Mouse (Mus musculus) E14TG2a.4 (cell line): ENCODE measurements around the gene Ssu72.
"Not testable (repeated sequence)": the region's sequence is repeated elsewhere in the genome, so short reads cannot be mapped to it uniquely, and the experiment has no call there.

ENCODE experiments used
- H3K27me3 ChIP-seq: 2 replicates; pipeline ENCODE4 v1.6.1; 2014; ENCODE audit warnings: low read length, control low read depth; ENCODE audit not compliant: insufficient read depth
- H3K36me3 ChIP-seq: 2 replicates; pipeline ENCODE4 v1.6.1; 2014; ENCODE audit warnings: low read length, control low read depth; ENCODE audit not compliant: insufficient read depth
- H3K4me1 ChIP-seq: replicated peaks from 2 replicates; pipeline ENCODE4 v1.6.1; 2014; ENCODE audit warnings: low read depth, low read length, control low read depth
- H3K4me3 ChIP-seq: replicated peaks from 2 replicates; pipeline ENCODE4 v1.5.1; 2014; ENCODE audit warnings: mild to moderate bottlenecking, low read length
- H3K9me3 ChIP-seq: 2 replicates; pipeline ENCODE4 v1.6.1; 2014; ENCODE audit warnings: low read length, control low read depth
- CTCF ChIP-seq: conservative IDR thresholded peaks from 2 replicates; pipeline ENCODE4 v1.5.1; 2014; ENCODE audit warnings: low read length
- NANOG ChIP-seq: IDR thresholded peaks from 2 replicates; pipeline ENCODE4 v1.6.1; 2014; ENCODE audit warnings: borderline replicate concordance, low read length, mixed read lengths
- POU5F1 ChIP-seq: IDR thresholded peaks from 2 replicates; pipeline ENCODE4 v1.6.1; 2014; ENCODE audit warnings: low read length, borderline replicate concordance

Gene Ssu72

DNA sequence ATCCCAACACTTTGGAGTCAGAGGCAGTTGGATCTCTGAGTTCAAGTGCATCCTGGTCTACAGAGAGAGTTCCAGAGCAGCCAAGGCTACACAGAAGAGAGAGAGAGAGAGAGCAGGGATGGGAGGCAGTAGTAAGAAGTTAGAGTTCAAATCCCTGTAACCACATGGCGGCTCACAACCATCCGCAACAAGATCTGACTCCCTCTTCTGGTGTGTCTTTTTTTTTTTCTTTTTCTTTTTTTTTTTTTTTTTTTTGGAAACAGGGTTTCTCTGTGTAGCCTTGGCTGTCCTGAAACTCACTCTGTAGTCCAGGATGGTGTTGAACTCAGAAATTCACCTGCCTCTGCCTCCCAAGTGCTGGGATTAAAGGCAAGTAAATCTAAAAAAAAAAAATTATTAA, 32.5 kb upstream of the Ssu72 start:
- Histone ChIP-seq H3K9me3 (peaks cover 41% of the 10 kb centered on the region), H3K4me3 (no peak overlapping the region), H3K27me3 (no peaks in the 10 kb centered on the region), H3K4me1 (peaks cover 31% of the 10 kb centered on the region), H3K36me3 (no peaks in the 10 kb centered on the region)
- TF ChIP-seq POU5F1 (no peak), CTCF (no peak), NANOG (no peak)

DNA sequence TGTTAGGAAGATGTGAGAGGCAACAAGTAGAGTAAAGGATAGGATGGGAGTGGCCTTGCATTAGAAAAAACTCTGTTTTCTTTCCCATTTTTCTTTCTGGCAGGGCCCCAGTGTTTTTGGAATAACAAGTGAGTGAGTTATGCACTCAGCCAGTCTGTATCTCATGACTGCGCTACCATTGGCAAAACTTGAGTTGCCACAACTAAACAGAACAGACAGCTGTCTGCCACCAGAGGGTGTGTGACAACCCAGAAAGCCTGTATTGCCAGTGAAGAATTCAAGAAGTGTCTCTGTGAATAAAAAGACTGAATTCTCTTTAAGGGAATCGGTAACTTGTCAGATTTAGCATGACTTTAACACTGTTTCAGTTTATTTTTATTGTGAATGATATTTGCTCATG, 28.6 kb upstream of the Ssu72 start:
- no peaks in the 10 kb centered on the region for H3K27me3 ChIP-seq
- peaks cover 11% of the 10 kb centered on the region for H3K4me1 ChIP-seq
- H3K4me3 ChIP-seq: peak overlapping the region; percentile 21; the same call in 1 of the 2 replicates
- H3K9me3 ChIP-seq: peaks cover 41% of the 10 kb centered on the region
- no peaks in the 10 kb centered on the region for H3K36me3 ChIP-seq
- no peak for TF ChIP-seq CTCF
- no peak for TF ChIP-seq POU5F1
- TF ChIP-seq NANOG: no peak

DNA sequence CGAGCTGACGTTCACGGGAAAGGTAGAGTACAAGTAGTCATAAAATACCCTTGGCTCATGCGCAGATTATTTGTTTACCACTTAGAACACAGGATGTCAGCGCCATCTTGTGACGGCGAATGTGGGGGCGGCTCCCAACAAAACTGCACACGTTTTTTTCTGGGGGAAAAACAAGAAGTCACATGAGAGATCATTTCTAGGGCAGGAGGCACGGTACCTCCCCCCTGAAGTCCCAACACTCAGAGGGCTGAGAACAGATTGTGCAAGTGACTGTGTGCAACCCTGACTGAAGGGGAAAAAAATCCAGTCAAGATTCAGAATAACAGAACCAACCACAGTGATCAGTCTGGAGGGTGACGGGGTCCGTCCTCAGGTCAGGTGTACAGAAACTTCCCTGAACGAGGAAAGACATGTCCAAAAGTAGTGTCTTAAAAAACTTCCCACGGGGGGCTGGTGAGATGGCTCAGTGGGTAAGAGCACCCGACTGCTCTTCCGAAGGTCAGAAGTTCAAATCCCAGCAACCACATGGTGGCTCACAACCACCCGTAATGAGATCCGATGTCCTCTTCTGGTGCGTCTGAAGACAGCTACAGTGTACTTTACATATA, 20.8 kb upstream of the Ssu72 start:
- H3K4me1 ChIP-seq, H3K4me3 ChIP-seq, H3K27me3 ChIP-seq, H3K36me3 ChIP-seq: not testable (repeated sequence)
- peaks cover 55% of the 10 kb centered on the region for H3K9me3 ChIP-seq

DNA sequence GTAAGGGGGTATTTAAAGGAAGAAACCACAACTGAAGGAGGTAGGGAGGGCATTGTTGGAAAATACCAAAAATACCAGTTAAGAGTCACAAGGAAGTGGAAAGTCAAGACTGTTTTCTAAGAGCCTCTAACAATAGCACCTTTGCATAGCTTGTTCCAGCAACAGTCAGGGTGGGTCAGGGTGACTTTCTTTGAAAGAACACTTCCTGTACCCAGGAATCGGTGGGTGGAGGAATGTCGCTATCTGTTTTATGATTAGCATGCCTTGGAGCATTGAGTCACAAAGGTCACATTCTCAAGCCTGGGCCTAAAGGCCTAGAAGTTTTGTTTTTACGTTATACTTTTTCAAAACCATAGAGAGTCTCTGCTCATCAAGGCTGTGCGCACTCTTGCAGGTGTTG, 16.8 kb upstream of the Ssu72 start:
- H3K4me3 ChIP-seq, H3K27me3 ChIP-seq, H3K36me3 ChIP-seq, H3K4me1 ChIP-seq: not testable (repeated sequence)
- peaks cover 66% of the 10 kb centered on the region for H3K9me3 ChIP-seq

DNA sequence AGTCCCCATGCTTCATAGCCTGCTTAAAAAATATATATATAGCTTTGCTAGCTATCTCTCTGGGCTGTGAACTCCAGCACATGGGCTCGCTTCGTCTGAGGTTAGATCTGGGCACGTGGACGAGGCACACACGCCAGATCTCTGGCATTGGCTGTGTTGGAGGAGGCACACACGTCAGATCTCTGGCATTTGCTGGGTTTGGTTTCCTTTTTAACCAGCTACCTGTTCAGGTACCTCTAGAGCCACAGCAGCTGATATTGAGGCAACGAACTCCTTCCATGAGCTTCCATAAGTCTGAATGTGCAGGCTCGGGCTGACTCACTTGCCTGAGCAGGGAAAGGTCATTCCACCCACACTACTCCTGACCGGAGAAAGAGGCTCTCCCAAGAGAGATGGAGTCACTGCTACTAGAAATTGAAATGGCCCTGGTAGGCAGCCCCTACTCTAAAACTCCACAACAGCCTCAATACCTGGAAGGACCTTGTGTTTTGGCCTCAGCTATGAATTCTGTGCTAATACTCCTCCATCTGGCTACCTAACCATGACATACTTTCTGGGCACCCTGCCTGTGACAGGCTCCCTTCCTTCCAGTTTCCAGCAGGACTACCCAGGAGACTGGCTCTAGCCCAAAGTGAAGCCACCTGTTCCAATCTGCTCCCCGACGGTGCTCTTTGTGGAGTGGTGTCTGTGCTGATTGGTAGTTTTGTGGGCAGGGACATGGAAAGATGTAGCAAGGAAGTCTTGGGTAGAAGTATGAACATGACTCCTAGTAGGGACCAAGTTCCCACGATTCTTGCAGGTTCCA, 13.8 kb upstream of the Ssu72 start:
- TF ChIP-seq POU5F1 (no peak), CTCF (no peak), NANOG (no peak)
- H3K9me3 ChIP-seq: peaks cover 44% of the 10 kb centered on the region
- no peaks in the 10 kb centered on the region for H3K27me3 ChIP-seq
- H3K4me3 ChIP-seq: no peak overlapping the region
- H3K36me3 ChIP-seq: peaks cover 7% of the 10 kb centered on the region
- peaks cover 27% of the 10 kb centered on the region for H3K4me1 ChIP-seq

DNA sequence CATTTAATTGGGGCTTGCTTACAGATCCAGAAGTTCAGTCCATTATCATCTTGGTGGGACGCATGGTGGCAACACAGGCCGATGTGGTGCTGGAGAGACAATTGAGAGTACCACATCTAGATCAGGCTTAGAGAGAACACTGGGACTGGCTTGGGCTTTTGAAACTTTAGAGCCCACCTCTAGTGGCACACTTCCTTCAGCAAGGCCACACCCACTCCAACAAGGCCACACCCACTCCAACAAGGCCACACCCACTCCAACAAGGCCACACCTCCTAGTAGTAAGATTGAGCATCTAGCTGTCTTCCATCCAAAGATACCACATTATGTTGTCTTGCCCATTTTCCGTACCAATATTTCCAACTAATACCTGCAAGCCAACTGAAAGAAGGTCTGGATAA, 12.2 kb upstream of the Ssu72 start:
- Histone ChIP-seq H3K4me1 (peaks cover 42% of the 10 kb centered on the region), H3K27me3 (no peaks in the 10 kb centered on the region), H3K36me3 (peaks cover 20% of the 10 kb centered on the region), H3K4me3 (no peak overlapping the region), H3K9me3 (peaks cover 27% of the 10 kb centered on the region)
- no peak for TF ChIP-seq POU5F1
- TF ChIP-seq CTCF: no peak
- no peak for TF ChIP-seq NANOG

DNA sequence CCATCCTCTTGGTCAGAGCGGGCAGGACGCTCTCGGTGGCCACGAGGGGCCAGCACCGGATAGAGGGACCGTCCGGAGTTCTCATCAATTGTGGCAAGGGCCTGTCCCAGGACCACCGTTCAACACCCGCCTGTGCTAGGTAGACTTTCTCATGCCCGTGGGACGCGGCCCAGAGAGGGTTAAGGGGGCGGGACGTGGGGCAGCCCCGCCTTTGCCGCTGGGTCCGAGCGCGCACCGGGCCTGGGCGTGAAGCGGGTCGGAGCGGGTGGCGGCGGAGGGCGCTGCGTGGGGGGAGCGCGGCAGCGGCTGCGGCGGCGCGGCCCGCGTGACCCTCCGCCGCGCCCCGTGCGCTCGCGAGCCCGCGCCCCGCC, 10.5 kb upstream of the Ssu72 start, which contains the start of gene Fndc10:
Fndc10 (plus strand) TSS at position 232 of the 371 bp plus-strand sequence.
- TF ChIP-seq POU5F1 (no peak), CTCF (no peak), NANOG (no peak)
- Histone ChIP-seq H3K9me3 (peaks cover 11% of the 10 kb centered on the region), H3K4me1 (peaks cover 52% of the 10 kb centered on the region), H3K27me3 (no peaks in the 10 kb centered on the region), H3K4me3 (peak within 1 kb of the TSS; percentile 89), H3K36me3 (peaks cover 25% of the 10 kb centered on the region)

DNA sequence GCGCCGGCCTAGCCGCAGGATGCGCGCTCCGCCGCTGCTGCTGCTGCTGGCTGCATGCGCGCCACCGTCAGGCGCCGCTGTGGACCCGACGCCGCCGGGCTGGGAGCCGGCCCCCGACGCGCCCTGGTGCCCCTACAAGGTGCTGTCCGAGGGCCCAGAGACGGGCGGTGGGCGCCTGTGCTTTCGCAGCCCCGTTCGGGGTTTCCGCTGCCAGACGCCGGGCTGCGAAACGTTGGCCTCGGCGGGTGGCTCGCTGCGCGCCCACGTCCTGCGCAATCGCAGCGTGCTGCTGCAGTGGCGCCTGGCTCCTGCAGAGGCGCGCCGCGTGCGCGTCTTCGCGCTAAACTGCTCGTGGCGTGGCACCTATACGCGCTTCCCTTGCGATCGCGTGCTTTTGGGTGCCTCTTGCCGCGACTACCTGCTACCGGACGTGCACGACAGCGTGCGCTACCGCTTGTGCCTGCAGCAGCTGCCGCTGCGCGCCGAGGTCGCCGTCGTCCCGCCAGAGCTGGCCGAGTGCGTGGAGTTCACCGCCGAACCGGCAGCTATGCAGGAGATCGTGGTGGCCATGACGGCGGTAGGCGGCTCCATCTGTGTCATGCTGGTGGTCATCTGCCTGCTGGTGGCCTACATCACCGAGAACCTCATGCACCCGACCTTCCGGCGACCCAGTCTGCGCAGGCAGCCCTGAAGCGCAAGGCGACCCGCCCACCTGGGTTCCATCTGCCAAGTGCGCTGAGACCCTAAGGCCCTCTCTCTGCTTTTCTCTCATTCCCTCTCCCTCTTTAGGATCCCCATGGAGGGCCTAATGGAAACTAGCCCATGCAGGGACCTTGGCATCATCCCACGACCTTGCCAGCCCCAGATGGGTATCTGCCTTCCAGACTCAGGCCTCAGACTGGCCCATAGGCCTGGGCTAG, 9.9 kb upstream of the Ssu72 start:
- Histone ChIP-seq H3K4me1 (peaks cover 56% of the 10 kb centered on the region), H3K27me3 (no peaks in the 10 kb centered on the region), H3K9me3 (peaks cover 7% of the 10 kb centered on the region; the same call in 1 of the 2 replicates), H3K36me3 (peaks cover 27% of the 10 kb centered on the region), H3K4me3 (peak overlapping the region; percentile 89)
- TF ChIP-seq NANOG (no peak), CTCF (no peak), POU5F1 (no peak)
